Mouse (Mus musculus): ENCODE measurements around the gene Pard6b.
"Not testable (repeated sequence)": the region's sequence is repeated elsewhere in the genome, so short reads cannot be mapped to it uniquely, and the experiment has no call there.

The Pard6b gene

GRCm38 (mm10) chr2:168104375-168105144, 23.8 kb downstream of the Pard6b start:
- DNase-seq: peak; percentile 83

GRCm38 (mm10) chr2:168105271-168105670, 24.5 kb downstream of the Pard6b start:
- DNase-seq: peak; percentile 55

- peak; percentile 76 for DNase-seq
Measured at GRCm38 (mm10) chr2:168106701-168107178, 25.9 kb downstream of the Pard6b start.

DNA sequence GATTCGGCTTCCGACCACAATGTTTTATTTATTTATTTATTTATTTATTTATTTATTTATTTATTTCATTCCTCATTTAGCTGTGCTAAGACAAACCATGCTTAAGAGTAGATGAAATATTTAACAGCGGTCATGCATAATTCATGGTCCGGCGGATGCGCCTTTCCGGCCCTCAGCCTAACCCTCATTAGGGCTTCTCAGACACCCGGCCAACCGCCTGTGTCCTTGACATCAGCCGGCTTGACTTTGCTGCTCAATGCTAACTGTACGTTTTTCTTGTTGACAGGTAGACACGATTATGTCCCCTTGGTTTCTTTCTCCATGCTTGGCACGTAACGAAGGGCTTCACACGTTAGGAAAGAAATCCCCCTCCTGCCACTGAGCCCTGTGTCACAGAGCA, 26.6 kb downstream of the Pard6b start:
- DNase-seq: peak; percentile 69

DNA sequence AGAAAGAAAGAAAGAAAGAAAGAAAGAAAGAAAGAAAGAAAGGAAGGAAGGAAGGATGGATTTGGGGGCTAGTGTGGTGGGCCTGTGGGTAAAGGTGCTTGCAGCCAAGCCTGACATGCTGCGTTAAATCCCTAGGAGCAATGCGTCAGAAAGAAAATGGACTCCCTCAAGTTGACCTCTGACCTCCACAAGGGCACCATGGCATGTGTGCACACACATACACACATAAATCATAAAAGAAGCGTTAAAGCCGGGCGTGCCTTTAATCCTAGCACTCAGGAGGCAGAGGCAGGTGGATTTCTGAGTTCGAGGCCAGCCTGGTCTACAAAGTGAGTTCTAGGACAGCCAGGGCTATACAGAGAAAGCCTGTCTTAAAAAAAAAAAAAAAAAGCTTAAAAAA, 27.1 kb downstream of the Pard6b start:
- DNase-seq: not testable (repeated sequence)

GRCm38 (mm10) chr2:168111902-168112301, 31.1 kb downstream of the Pard6b start:
- peak; percentile 78 for DNase-seq

GRCm38 (mm10) chr2:168113263-168113662, 32.5 kb downstream of the Pard6b start:
- DNase-seq: peak; percentile 52

DNA sequence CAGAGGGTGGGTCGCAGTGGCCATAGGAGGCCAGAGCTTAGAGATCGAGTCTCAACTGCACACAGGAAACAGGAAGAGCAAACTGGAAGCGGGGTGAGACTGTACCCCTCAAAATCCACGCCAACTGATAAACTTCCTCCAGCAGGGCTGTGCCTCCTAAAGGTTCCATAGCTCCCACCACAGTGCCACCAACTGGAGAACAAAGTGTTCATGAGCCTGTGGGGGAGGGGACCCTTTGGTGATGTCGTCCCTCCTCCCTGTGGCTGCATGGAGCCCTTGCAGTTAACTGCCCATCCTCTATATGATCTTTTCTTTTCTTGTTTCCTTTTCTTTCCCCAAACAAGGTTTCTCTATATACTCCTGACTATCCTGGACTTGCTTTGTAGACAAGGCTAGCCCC, 32.9 kb downstream of the Pard6b start:
- DNase-seq: no peak

- peak; percentile 94 for DNase-seq
Measured at GRCm38 (mm10) chr2:168114699-168115350, 34.0 kb downstream of the Pard6b start.

- DNase-seq: no peak
Measured at GRCm38 (mm10) chr2:168115826-168116225, 35.0 kb downstream of the Pard6b start.

GRCm38 (mm10) chr2:168117147-168117546, 36.3 kb downstream of the Pard6b start:
- peak; percentile 81 for DNase-seq

- no peak for DNase-seq
Measured at GRCm38 (mm10) chr2:168117553-168117952, 36.7 kb downstream of the Pard6b start.

GRCm38 (mm10) chr2:168117967-168118366, 37.2 kb downstream of the Pard6b start:
- no peak for DNase-seq

DNA sequence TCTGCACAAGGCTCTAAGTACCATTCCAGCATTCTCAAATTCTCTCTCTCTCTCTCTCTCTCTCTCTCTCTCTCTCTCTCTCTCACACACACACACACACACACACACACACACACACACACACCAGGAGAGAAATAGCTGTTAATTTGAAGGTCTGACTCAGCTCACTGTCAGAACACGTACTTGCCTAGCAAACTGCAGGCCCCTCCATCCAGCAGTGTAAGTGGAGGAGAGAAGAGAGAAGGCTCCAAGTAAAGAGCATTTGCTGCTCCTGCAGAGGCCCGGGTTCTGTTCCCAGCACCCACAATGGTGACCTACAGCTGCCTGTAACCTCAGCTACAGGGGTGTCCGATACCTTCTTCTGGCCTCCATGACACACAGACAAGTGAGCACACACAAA, 37.7 kb downstream of the Pard6b start:
- DNase-seq: no peak

- DNase-seq: no peak
Measured at GRCm38 (mm10) chr2:168119123-168119522, 38.3 kb downstream of the Pard6b start.

DNA sequence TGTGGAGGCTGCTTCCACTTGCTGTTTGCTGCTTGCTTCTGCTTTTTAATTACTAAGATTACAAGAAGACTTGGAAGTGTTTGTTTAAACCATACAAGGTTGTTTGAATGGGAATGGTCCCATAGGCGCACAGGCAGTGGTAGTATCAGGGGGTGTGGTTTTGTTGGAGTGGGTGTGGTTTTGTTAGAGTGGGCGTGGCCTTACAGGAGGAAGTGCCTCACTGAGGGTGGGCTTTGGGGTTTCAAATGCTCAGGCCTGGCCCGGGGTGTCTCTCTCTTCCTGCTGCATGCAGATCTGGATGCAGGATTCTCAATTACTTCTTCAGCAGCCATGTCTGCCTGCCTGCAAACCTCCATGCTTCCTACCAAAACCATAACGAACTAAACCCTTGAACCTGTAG, 40.1 kb downstream of the Pard6b start:
- DNase-seq: no peak

GRCm38 (mm10) chr2:168123652-168124051, 42.8 kb downstream of the Pard6b start:
- no peak for DNase-seq

- DNase-seq: no peak
Measured at GRCm38 (mm10) chr2:168125288-168126089, 44.7 kb downstream of the Pard6b start.

GRCm38 (mm10) chr2:168127767-168128166, 47.0 kb downstream of the Pard6b start:
- DNase-seq: peak; percentile 63

GRCm38 (mm10) chr2:168128211-168128859, 47.5 kb downstream of the Pard6b start:
- peak; percentile 94 for DNase-seq

DNA sequence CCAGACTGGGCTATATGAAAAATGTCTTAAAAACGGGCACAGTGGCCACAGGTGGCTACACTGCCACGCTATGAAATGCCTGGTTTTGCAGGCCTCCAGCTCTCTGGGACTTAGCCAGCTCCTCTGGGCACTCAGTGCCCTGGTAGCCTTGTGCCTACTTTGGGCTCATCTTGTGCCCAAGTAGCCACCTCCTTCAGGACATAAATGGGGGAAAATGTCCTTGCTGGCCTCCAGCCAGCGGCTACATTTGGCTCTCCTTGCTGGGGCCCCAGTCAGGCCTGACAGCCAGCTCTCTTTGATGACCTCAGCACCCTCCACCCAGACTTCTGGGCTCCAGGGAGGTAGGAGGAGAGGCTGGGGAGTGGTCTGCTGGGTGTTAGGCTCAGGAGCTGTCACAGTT, 49.2 kb downstream of the Pard6b start:
- no peak for DNase-seq

GRCm38 (mm10) chr2:168137161-168137560, 56.4 kb downstream of the Pard6b start:
- no peak for DNase-seq

GRCm38 (mm10) chr2:168143794-168144193, 63.0 kb downstream of the Pard6b start:
- DNase-seq: no peak

Measured in kidney, postnatal 14 days (tissue).